Mouse (Mus musculus): ENCODE data around the gene Ubtd1. TPM values are rescaled to one million over a fixed set of nuclear protein-coding genes. Genes with fewer than 3 reads are reported as not detected.

Ubtd1 gene
- polyA plus RNA-seq, 1 experiment = not detected

DNA sequence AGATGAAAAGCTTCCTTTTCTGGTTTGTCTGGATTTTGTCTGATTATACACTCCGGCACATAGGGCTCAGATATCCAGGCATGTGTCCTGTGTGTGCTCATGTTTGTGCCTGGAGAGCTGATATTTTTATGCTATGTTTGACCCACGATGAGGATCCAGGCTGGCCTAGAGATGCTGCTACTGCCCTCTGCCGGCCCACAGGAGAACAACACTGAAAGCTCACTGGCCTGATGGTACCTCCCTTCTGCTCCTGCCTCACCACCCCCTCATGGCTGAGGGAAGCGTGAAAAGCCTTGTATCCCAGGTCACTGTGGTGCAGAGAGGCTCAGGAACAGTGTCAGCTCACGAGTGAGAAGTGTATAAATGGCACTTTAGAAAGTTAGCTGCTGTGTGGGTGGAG lies 44.6 kb downstream of the Ubtd1 start:
- H3K27ac ChIP-seq (ENCODE audit: insufficient read depth, low read depth, low read length) = no peak overlapping the region
- WGBS = 5% methylated on average over 5 of the region's 5 CpGs
- peaks cover 6% of the 10 kb centered on the region; the same call in 1 of the 2 replicates for H3K4me1 ChIP-seq (ENCODE audit: control insufficient read depth, insufficient read depth, low read length)
- H3K4me3 ChIP-seq (ENCODE audit: insufficient read depth, low read depth, low read length) = no peak overlapping the region
- no peak for TF ChIP-seq POLR2A (IDR thresholded peaks at IDR 0.05; ENCODE audit: insufficient read depth, low read depth, low read length)
- peak; percentile 86 for TF ChIP-seq CTCF (IDR thresholded peaks at IDR 0.05; ENCODE audit: insufficient read depth, low read depth, low read length)

DNA sequence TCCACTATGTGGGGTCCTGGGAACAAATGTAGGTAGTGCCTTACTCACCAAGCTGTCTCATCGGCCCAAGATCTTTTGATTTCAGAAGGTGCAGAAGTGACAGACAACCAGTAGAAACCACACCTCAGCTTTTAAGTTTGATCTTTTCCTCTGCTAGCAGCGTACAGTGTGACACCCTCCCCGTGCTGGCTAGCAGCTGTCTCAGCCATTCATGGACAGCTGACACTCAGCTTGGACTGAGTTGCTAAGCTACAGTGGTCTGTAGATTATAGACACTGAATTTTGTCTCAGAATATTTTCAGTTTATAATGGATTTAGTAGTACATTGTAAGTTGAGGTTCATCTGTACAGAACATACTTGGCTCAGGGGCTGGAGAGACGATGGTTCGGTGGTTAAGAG lies 49.5 kb downstream of the Ubtd1 start:
- no peak overlapping the region for H3K27ac ChIP-seq (ENCODE audit: insufficient read depth, low read depth, low read length)
- peaks cover 24% of the 10 kb centered on the region for H3K4me1 ChIP-seq (ENCODE audit: control insufficient read depth, insufficient read depth, low read length)
- WGBS = 83% methylated on average over 5 of the region's 5 CpGs
- no peak for TF ChIP-seq CTCF (IDR thresholded peaks at IDR 0.05; ENCODE audit: insufficient read depth, low read depth, low read length)
- no peak for TF ChIP-seq POLR2A (IDR thresholded peaks at IDR 0.05; ENCODE audit: insufficient read depth, low read depth, low read length)
- H3K4me3 ChIP-seq (ENCODE audit: insufficient read depth, low read depth, low read length) = no peak overlapping the region

DNA sequence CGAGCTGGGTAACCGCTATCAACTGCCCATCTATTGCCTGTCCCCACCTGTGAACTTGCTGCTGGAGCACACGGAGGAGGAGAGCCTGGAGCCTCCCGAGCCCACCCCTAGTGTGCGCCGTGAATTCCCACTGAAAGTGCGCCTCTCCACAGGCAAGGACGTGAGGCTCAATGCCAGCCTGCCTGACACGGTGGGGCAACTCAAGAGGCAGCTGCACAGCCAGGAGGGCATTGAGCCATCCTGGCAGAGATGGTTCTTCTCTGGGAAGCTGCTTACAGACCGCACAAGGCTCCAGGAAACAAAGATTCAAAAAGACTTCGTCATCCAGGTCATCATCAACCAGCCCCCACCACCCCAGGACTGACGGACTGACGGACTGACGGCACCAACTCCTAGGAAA lies 52.0 kb downstream of the Ubtd1 start:
- WGBS = 69% methylated on average over 14 of the region's 14 CpGs
- no peak for TF ChIP-seq POLR2A (IDR thresholded peaks at IDR 0.05; ENCODE audit: insufficient read depth, low read depth, low read length)
- no peak for TF ChIP-seq CTCF (IDR thresholded peaks at IDR 0.05; ENCODE audit: insufficient read depth, low read depth, low read length)
- Histone ChIP-seq H3K4me1 (ENCODE audit: control insufficient read depth, insufficient read depth, low read length) (peaks cover 24% of the 10 kb centered on the region), H3K4me3 (ENCODE audit: insufficient read depth, low read depth, low read length) (no peak overlapping the region), H3K27ac (ENCODE audit: insufficient read depth, low read depth, low read length) (no peak overlapping the region)

DNA sequence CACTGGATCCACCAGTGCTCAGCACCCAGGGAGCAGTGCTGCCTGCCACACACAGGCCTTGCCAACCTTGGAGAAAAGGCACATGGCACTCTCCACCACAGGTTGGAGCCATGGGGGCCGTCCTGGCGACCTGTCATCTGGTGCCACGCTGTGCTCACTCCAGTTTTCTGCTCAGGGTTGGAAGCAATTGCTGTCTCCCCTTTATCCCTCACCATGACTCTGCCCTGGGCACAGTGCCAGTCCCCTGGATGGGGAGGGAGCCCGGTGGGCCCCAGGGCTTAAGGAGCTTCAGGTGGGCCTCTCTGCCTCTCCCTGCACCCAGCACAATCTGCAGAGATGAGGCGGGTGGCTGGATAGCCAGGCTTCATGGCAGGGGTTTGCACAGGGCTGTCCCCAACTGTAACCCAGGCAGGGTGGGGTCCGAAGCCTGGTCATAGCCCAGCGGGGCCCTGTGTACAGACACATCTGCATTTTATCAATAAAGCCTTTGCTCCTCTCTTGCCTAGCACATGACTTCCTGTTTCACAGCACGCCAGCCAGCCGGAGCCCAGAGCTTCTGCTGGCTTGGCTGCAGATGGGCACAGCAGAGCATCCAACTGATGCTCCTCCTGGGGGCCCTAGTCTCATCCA lies 52.7 kb downstream of the Ubtd1 start:
- WGBS = 60% methylated on average over 9 of the region's 9 CpGs
- TF ChIP-seq POLR2A (IDR thresholded peaks at IDR 0.05; ENCODE audit: insufficient read depth, low read depth, low read length) = no peak
- TF ChIP-seq CTCF (IDR thresholded peaks at IDR 0.05; ENCODE audit: insufficient read depth, low read depth, low read length) = no peak
- H3K4me3 ChIP-seq (ENCODE audit: insufficient read depth, low read depth, low read length) = no peak overlapping the region
- peaks cover 24% of the 10 kb centered on the region for H3K4me1 ChIP-seq (ENCODE audit: control insufficient read depth, insufficient read depth, low read length)
- no peak overlapping the region for H3K27ac ChIP-seq (ENCODE audit: insufficient read depth, low read depth, low read length)

DNA sequence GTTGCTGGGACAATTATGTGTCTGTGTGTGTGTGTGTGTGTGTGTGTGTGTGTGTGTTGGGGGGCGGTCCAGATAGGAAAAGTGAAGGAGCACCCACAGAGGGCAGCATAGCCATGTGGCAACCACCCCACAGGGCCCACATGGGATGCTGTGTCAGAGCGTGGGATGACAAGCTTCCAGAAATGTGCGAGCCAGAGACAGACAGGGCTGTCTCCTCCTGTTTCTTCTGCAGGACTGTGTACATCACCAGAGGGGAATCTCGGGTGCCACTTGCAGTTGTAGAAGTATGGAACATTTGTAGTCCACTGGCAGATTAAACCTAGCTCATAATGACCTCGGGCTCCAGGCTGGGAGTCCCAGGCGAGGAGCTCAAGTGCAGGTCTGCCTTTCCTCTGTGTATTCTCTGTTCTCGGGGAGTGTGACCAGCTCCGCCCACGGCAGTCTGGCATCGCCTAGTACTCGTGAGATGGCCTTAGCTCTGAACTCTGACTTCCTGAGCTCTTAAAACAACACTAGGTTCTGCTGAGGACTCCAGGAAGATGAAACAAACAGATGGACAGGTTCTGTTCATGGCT lies 53.4 kb downstream of the Ubtd1 start:
- 57% methylated on average over 11 of the region's 11 CpGs for WGBS
- Histone ChIP-seq H3K4me1 (ENCODE audit: control insufficient read depth, insufficient read depth, low read length) (peaks cover 24% of the 10 kb centered on the region), H3K4me3 (ENCODE audit: insufficient read depth, low read depth, low read length) (no peak overlapping the region), H3K27ac (ENCODE audit: insufficient read depth, low read depth, low read length) (no peak overlapping the region)
- no peak for TF ChIP-seq POLR2A (IDR thresholded peaks at IDR 0.05; ENCODE audit: insufficient read depth, low read depth, low read length)
- no peak for TF ChIP-seq CTCF (IDR thresholded peaks at IDR 0.05; ENCODE audit: insufficient read depth, low read depth, low read length)

DNA sequence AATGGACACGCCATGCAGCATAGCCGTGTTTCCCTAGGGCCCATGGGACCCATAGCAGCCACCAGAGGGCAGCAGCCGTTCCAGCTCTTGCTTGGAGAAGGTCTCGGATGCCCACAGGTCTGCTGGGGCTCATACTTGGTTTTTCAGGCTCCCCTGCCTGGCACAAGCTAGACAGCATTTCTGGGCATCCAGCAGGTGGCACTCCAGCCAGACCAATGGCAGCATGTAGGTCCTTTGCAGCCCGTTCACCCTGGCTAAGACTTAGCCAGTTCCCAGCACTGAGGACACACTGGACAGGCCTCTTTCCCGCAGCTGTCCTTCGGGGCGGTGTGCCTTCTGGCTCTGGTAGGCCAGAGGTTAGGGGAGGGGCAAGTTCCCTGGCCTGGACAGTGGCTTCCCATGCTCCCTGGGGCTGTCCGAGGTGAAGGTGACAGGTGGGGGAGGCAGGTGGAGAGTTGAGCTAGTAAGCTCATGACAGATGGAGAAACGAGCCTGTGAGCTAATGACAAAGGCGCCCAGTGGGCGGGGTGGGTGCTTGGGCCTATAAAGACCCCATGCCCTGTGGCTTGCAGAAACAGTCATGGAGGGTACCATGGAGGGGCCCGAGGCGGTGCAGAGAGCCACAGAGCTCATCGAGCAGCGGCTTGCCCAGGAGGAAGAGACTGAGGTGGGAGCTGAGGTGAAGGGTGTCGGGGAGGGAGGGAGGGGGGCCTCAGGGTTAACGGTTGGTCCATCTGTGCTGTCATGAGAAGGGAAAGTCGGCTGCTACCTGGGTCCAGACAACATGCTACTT lies 54.1 kb downstream of the Ubtd1 start, which contains the start of gene Ankrd2:
TSS of gene Ankrd2 (plus strand) at position 545 of the 793 bp plus-strand sequence.
- 64% methylated on average over 19 of the region's 19 CpGs for WGBS
- no peak for TF ChIP-seq POLR2A (IDR thresholded peaks at IDR 0.05; ENCODE audit: insufficient read depth, low read depth, low read length)
- peak; percentile 64 for TF ChIP-seq CTCF (IDR thresholded peaks at IDR 0.05; ENCODE audit: insufficient read depth, low read depth, low read length)
- H3K4me1 ChIP-seq (ENCODE audit: control insufficient read depth, insufficient read depth, low read length) = peaks cover 24% of the 10 kb centered on the region
- H3K27ac ChIP-seq (ENCODE audit: insufficient read depth, low read depth, low read length) = no peak within 1 kb of the TSS
- no peak within 1 kb of the TSS for H3K4me3 ChIP-seq (ENCODE audit: insufficient read depth, low read depth, low read length)

DNA sequence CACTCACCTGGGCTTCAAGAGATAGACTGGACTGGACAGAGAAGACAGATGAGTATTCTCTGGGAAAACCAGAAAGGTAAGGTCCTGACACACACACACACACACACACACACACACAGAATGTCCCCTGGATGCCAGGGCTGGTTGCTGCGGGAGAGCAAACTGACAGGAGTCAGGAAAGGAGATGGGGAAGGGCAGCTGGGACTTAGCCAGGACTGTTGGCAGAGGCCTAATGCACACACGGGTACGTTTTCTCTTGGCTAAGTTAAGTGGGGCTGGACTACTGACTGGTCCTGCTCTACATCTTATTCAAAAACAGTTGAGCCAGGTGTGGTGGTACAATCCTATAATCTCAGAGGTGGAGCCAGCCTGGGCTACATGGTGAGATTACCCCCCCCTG lies 54.8 kb downstream of the Ubtd1 start:
- WGBS = 56% methylated on average over 3 of the region's 3 CpGs
- H3K4me1 ChIP-seq (ENCODE audit: control insufficient read depth, insufficient read depth, low read length) = peaks cover 24% of the 10 kb centered on the region
- no peak overlapping the region for H3K27ac ChIP-seq (ENCODE audit: insufficient read depth, low read depth, low read length)
- H3K4me3 ChIP-seq (ENCODE audit: insufficient read depth, low read depth, low read length) = no peak overlapping the region
- TF ChIP-seq POLR2A (IDR thresholded peaks at IDR 0.05; ENCODE audit: insufficient read depth, low read depth, low read length) = no peak
- no peak for TF ChIP-seq CTCF (IDR thresholded peaks at IDR 0.05; ENCODE audit: insufficient read depth, low read depth, low read length)

DNA sequence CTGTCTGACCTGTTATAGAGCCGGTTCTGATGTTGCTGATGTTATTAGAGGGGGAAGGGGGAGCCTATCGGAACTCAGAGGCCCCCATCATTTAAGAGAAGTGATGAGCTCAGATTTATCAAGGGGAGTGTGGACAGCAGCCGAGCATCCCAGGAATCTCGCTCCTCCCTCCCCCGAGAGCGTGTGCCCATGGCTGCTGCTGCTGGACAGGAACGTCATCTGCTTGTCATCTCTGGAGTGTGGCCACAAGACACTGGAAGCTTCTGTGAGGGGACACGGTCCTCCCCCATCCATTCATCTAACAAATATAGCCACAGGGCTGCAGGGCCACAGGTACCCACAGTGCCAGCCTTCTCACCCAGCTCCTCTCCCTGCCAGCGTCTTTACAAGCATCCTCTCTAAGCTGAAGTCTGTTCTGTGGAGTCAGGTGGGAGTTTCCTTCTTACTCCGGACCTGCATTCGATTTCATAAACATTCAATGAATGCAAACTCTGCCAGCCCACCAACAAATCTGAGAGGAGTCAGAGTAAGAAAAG lies 55.7 kb downstream of the Ubtd1 start:
- Histone ChIP-seq H3K4me3 (ENCODE audit: insufficient read depth, low read depth, low read length) (no peak overlapping the region), H3K4me1 (ENCODE audit: control insufficient read depth, insufficient read depth, low read length) (peaks cover 24% of the 10 kb centered on the region), H3K27ac (ENCODE audit: insufficient read depth, low read depth, low read length) (no peak overlapping the region)
- WGBS = 83% methylated on average over 11 of the region's 11 CpGs
- TF ChIP-seq POLR2A (IDR thresholded peaks at IDR 0.05; ENCODE audit: insufficient read depth, low read depth, low read length) (no peak), CTCF (IDR thresholded peaks at IDR 0.05; ENCODE audit: insufficient read depth, low read depth, low read length) (no peak)

DNA sequence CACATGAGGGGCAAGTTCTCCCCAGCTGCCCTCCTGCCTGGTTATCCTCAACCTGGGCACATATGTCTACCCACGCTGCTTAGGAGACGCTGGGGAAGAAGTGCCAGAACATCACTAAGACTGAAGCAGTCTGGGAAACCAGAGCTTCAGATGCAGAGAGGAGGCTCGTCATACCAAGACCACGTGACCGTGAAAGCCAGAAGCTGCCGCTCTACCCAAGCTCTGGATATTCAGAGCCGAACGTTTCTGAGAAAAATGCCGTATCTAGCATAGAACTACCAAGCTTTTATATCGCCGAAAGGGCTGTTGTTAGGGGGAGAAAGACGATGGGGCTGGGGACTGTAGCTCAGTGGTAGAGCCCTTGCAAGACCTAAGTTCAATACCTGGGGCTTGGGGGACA lies 56.7 kb downstream of the Ubtd1 start:
- no peak overlapping the region for H3K4me3 ChIP-seq (ENCODE audit: insufficient read depth, low read depth, low read length)
- peaks cover 24% of the 10 kb centered on the region for H3K4me1 ChIP-seq (ENCODE audit: control insufficient read depth, insufficient read depth, low read length)
- no peak overlapping the region for H3K27ac ChIP-seq (ENCODE audit: insufficient read depth, low read depth, low read length)
- no peak for TF ChIP-seq CTCF (IDR thresholded peaks at IDR 0.05; ENCODE audit: insufficient read depth, low read depth, low read length)
- no peak for TF ChIP-seq POLR2A (IDR thresholded peaks at IDR 0.05; ENCODE audit: insufficient read depth, low read depth, low read length)
- WGBS = 90% methylated on average over 12 of the region's 12 CpGs

All from olfactory bulb, adult 2 months (tissue).